Mouse (Mus musculus): ENCODE data around the gene Mepe. TPM values are rescaled to one million over a fixed set of nuclear protein-coding genes. Genes with fewer than 3 reads are reported as not detected.

Gene Mepe
- polyA plus RNA-seq (2016; fragmentation: Nextera tagmentation; extraction: Ambion mirVana) = not detected in 2 replicates

- Histone ChIP-seq H3K36me3 (no peaks in the 10 kb centered on the region), H3K27me3 (no peaks in the 10 kb centered on the region), H3K4me3 (no peak within 1 kb of the TSS), H3K9ac (no peak within 1 kb of the TSS), H3K4me1 (no peaks in the 10 kb centered on the region), H3K4me2 (replicated peaks) (no peak within 1 kb of the TSS), H3K27ac (no peak within 1 kb of the TSS), H3K9me3 (replicated peaks) (no peaks in the 10 kb centered on the region)
- ATAC-seq (ENCODE audit: low FRiP score) = no peak
- WGBS = 89% methylated on average over 6 of the region's 6 CpGs
These were observed at the start of gene Mepe for GRCm38 (mm10) chr5:104325029-104325428. Gene Mepe (plus strand): TSS chr5:104325329.

GRCm38 (mm10) chr5:104294201-104294600 lies 30.9 kb upstream of the Mepe start:
- 66% methylated on average over 6 of the region's 6 CpGs for WGBS

GRCm38 (mm10) chr5:104298994-104299393 lies 26.1 kb upstream of the Mepe start, which contains the start of gene Ibsp:
Gene Ibsp (plus strand): TSS chr5:104299171.
- Histone ChIP-seq H3K9ac (no peak within 1 kb of the TSS), H3K27me3 (no peaks in the 10 kb centered on the region), H3K4me2 (replicated peaks) (no peak within 1 kb of the TSS), H3K4me3 (no peak within 1 kb of the TSS), H3K36me3 (no peaks in the 10 kb centered on the region), H3K4me1 (no peaks in the 10 kb centered on the region), H3K27ac (no peak within 1 kb of the TSS), H3K9me3 (replicated peaks) (0 out of 2 replicates have a peak, but pooled peaks cover 3% of the 10 kb centered on the region)
- 61% methylated on average over 6 of the region's 6 CpGs for WGBS
- no peak for ATAC-seq (ENCODE audit: low FRiP score)

More at GRCm38 (mm10) chr5:104294201-104294600, 30.9 kb upstream of the Mepe start:
- Histone ChIP-seq H3K4me3 (no peak overlapping the region), H3K4me2 (replicated peaks) (no peak overlapping the region), H3K27me3 (no peaks in the 10 kb centered on the region), H3K9me3 (replicated peaks) (0 out of 2 replicates have a peak, but pooled peaks cover 3% of the 10 kb centered on the region), H3K9ac (no peak overlapping the region), H3K36me3 (no peaks in the 10 kb centered on the region), H3K27ac (no peak overlapping the region), H3K4me1 (no peaks in the 10 kb centered on the region)
- ATAC-seq (ENCODE audit: low FRiP score) = no peak

GRCm38 (mm10) chr5:104314073-104314472 lies 11.1 kb upstream of the Mepe start:
- no peak for ATAC-seq (ENCODE audit: low FRiP score)

GRCm38 (mm10) chr5:104326884-104327283 lies 1.8 kb downstream of the Mepe start:
- H3K27me3 ChIP-seq = 0 out of 2 replicates have a peak, but pooled peaks cover 4% of the 10 kb centered on the region
- 80% methylated on average over 4 of the region's 4 CpGs for WGBS
- H3K9me3 ChIP-seq (replicated peaks) = 0 out of 2 replicates have a peak, but pooled peaks cover 3% of the 10 kb centered on the region
- no peak overlapping the region for H3K9ac ChIP-seq
- no peak for ATAC-seq (ENCODE audit: low FRiP score)
- no peaks in the 10 kb centered on the region for H3K36me3 ChIP-seq
- H3K27ac ChIP-seq = no peak overlapping the region
- no peaks in the 10 kb centered on the region for H3K4me1 ChIP-seq
- H3K4me2 ChIP-seq (replicated peaks) = no peak overlapping the region
- no peak overlapping the region for H3K4me3 ChIP-seq

More at GRCm38 (mm10) chr5:104314073-104314472, 11.1 kb upstream of the Mepe start:
- no peaks in the 10 kb centered on the region for H3K9me3 ChIP-seq (replicated peaks)
- H3K4me2 ChIP-seq (replicated peaks) = no peak overlapping the region
- H3K36me3 ChIP-seq = no peaks in the 10 kb centered on the region
- no peaks in the 10 kb centered on the region for H3K27me3 ChIP-seq
- 56% methylated on average over 1 of the region's 1 CpGs for WGBS
- no peaks in the 10 kb centered on the region for H3K4me1 ChIP-seq
- H3K4me3 ChIP-seq = no peak overlapping the region
- no peak overlapping the region for H3K27ac ChIP-seq
- H3K9ac ChIP-seq = no peak overlapping the region

GRCm38 (mm10) chr5:104327389-104327788 lies 2.3 kb downstream of the Mepe start:
- Histone ChIP-seq H3K9me3 (replicated peaks) (0 out of 2 replicates have a peak, but pooled peaks cover 3% of the 10 kb centered on the region), H3K4me3 (no peak overlapping the region), H3K4me1 (no peaks in the 10 kb centered on the region), H3K27me3 (0 out of 2 replicates have a peak, but pooled peaks cover 4% of the 10 kb centered on the region), H3K9ac (no peak overlapping the region), H3K36me3 (no peaks in the 10 kb centered on the region), H3K4me2 (replicated peaks) (no peak overlapping the region), H3K27ac (no peak overlapping the region)
- 84% methylated on average over 8 of the region's 8 CpGs for WGBS
- no peak for ATAC-seq (ENCODE audit: low FRiP score)

GRCm38 (mm10) chr5:104327876-104328275 lies 2.7 kb downstream of the Mepe start:
- peak; percentile 38 for ATAC-seq (ENCODE audit: low FRiP score)

GRCm38 (mm10) chr5:104328317-104328850 lies 3.3 kb downstream of the Mepe start:
- no peak overlapping the region for H3K4me2 ChIP-seq (replicated peaks)
- 0 out of 2 replicates have a peak, but pooled peaks cover 3% of the 10 kb centered on the region for H3K9me3 ChIP-seq (replicated peaks)
- H3K27me3 ChIP-seq = 0 out of 2 replicates have a peak, but pooled peaks cover 4% of the 10 kb centered on the region
- no peak for ATAC-seq (ENCODE audit: low FRiP score)
- WGBS = 84% methylated on average over 4 of the region's 4 CpGs
- no peaks in the 10 kb centered on the region for H3K36me3 ChIP-seq
- no peak overlapping the region for H3K27ac ChIP-seq
- H3K9ac ChIP-seq = no peak overlapping the region
- H3K4me1 ChIP-seq = no peaks in the 10 kb centered on the region
- H3K4me3 ChIP-seq = no peak overlapping the region

More at GRCm38 (mm10) chr5:104327876-104328275, 2.7 kb downstream of the Mepe start:
- Histone ChIP-seq H3K27me3 (0 out of 2 replicates have a peak, but pooled peaks cover 4% of the 10 kb centered on the region), H3K36me3 (no peaks in the 10 kb centered on the region), H3K4me2 (replicated peaks) (no peak overlapping the region), H3K4me3 (no peak overlapping the region), H3K9ac (no peak overlapping the region), H3K27ac (no peak overlapping the region), H3K4me1 (no peaks in the 10 kb centered on the region), H3K9me3 (replicated peaks) (0 out of 2 replicates have a peak, but pooled peaks cover 3% of the 10 kb centered on the region)

GRCm38 (mm10) chr5:104329381-104329780 lies 4.3 kb downstream of the Mepe start:
- H3K27me3 ChIP-seq = 0 out of 2 replicates have a peak, but pooled peaks cover 4% of the 10 kb centered on the region
- no peak overlapping the region for H3K27ac ChIP-seq
- 79% methylated on average over 5 of the region's 5 CpGs for WGBS
- no peak overlapping the region for H3K4me2 ChIP-seq (replicated peaks)
- H3K4me3 ChIP-seq = no peak overlapping the region
- H3K4me1 ChIP-seq = no peaks in the 10 kb centered on the region
- 0 out of 2 replicates have a peak, but pooled peaks cover 3% of the 10 kb centered on the region for H3K9me3 ChIP-seq (replicated peaks)
- no peak for ATAC-seq (ENCODE audit: low FRiP score)
- H3K36me3 ChIP-seq = no peaks in the 10 kb centered on the region
- no peak overlapping the region for H3K9ac ChIP-seq

- no peak for ATAC-seq (ENCODE audit: low FRiP score)
- H3K36me3 ChIP-seq = no peaks in the 10 kb centered on the region
- WGBS = 62% methylated on average over 5 of the region's 5 CpGs
- no peak overlapping the region for H3K4me3 ChIP-seq
- H3K9me3 ChIP-seq (replicated peaks) = 0 out of 2 replicates have a peak, but pooled peaks cover 3% of the 10 kb centered on the region
- H3K27ac ChIP-seq = no peak overlapping the region
- no peak overlapping the region for H3K9ac ChIP-seq
- H3K4me1 ChIP-seq = no peaks in the 10 kb centered on the region
- H3K4me2 ChIP-seq (replicated peaks) = no peak overlapping the region
- H3K27me3 ChIP-seq = 0 out of 2 replicates have a peak, but pooled peaks cover 4% of the 10 kb centered on the region
These were observed 5.0 kb downstream of the Mepe start for GRCm38 (mm10) chr5:104330088-104330487.

GRCm38 (mm10) chr5:104332296-104332695 lies 7.2 kb downstream of the Mepe start:
- no peak for ATAC-seq (ENCODE audit: low FRiP score)
- H3K9ac ChIP-seq = no peak overlapping the region
- 0 out of 2 replicates have a peak, but pooled peaks cover 3% of the 10 kb centered on the region for H3K9me3 ChIP-seq (replicated peaks)
- H3K36me3 ChIP-seq = no peaks in the 10 kb centered on the region
- H3K27me3 ChIP-seq = 0 out of 2 replicates have a peak, but pooled peaks cover 4% of the 10 kb centered on the region
- no peak overlapping the region for H3K4me3 ChIP-seq
- 76% methylated on average over 3 of the region's 3 CpGs for WGBS
- no peaks in the 10 kb centered on the region for H3K4me1 ChIP-seq
- no peak overlapping the region for H3K4me2 ChIP-seq (replicated peaks)
- no peak overlapping the region for H3K27ac ChIP-seq

GRCm38 (mm10) chr5:104333231-104333640 lies 8.1 kb downstream of the Mepe start:
- Histone ChIP-seq H3K27ac (no peak overlapping the region), H3K4me1 (no peaks in the 10 kb centered on the region), H3K9ac (no peak overlapping the region), H3K4me3 (no peak overlapping the region), H3K4me2 (replicated peaks) (no peak overlapping the region), H3K36me3 (no peaks in the 10 kb centered on the region), H3K27me3 (0 out of 2 replicates have a peak, but pooled peaks cover 4% of the 10 kb centered on the region), H3K9me3 (replicated peaks) (0 out of 2 replicates have a peak, but pooled peaks cover 3% of the 10 kb centered on the region)
- 46% methylated on average over 7 of the region's 7 CpGs for WGBS
- ATAC-seq (ENCODE audit: low FRiP score) = 0 out of 2 replicates have a peak, but pooled peaks have one; percentile 43

All from hindbrain, embryonic 12.5 days (tissue).